Mouse (Mus musculus) myocyte (in vitro differentiated cells): ENCODE measurements around the gene Arhgap10.

Source experiments
- E2F4 ChIP-seq: IDR thresholded peaks from one replicate; pipeline ENCODE4 v1.6.1; 2011; ENCODE audit warnings: mild to moderate bottlenecking, control low read depth, moderate library complexity; ENCODE audit not compliant: insufficient read depth
- MYOD1 ChIP-seq, 3 experiments: IDR thresholded peaks; one replicate each; pipeline ENCODE4 v1.6.1; 2011; ENCODE audit warnings: control low read depth in 2 of 3, low read depth in 2 of 3, mild to moderate bottlenecking in 2 of 3, moderate library complexity in 1 of 3; ENCODE audit not compliant: insufficient read length in 2 of 3, control insufficient read depth in 1 of 3
- POLR2A ChIP-seq: IDR thresholded peaks from one replicate; pipeline ENCODE4 v1.6.1; 2011; ENCODE audit warnings: low read depth, mild to moderate bottlenecking, control low read depth, moderate library complexity; ENCODE audit not compliant: insufficient read length
- POLR2AphosphoS2 ChIP-seq: IDR thresholded peaks from one replicate; pipeline ENCODE4 v1.6.1; 2011; ENCODE audit warnings: low read depth, control low read depth; ENCODE audit not compliant: insufficient read length
- SRF ChIP-seq: IDR thresholded peaks from one replicate; pipeline ENCODE4 v1.6.1; 2011; ENCODE audit warnings: low read depth; ENCODE audit not compliant: control insufficient read depth, insufficient read length
- TCF12 ChIP-seq: IDR thresholded peaks from one replicate; pipeline ENCODE4 v1.6.1; 2011; ENCODE audit warnings: mild to moderate bottlenecking, control low read depth; ENCODE audit not compliant: poor library complexity, insufficient read depth, severe bottlenecking

GRCm38 (mm10) chr8:77526130-77526529, 8.4 kb upstream of the Arhgap10 start:
- TF ChIP-seq POLR2A (no peak), SRF (no peak), POLR2AphosphoS2 (no peak), E2F4 (no peak), TCF12 (peak; percentile 42), MYOD1 (IDR thresholded peaks at IDR 0.05; ENCODE audit: control insufficient read depth in 1 of 3, insufficient read length in 2 of 3, low read depth in 2 of 3) (peak in 2 of 3 experiments; percentile 67 to 68)
